Mouse (Mus musculus) c-Kit-positive CD71-positive TER-119-positive erythroid progenitor cells, embryonic 14.5 days (primary cell): ENCODE results near the gene Gm28635.

Source experiments
- DNase-seq: peaks from one replicate; pipeline ENCODE4 v3.0.0-alpha.2; 2013; ENCODE audit warnings: low spot score

Gm28635 gene

GRCm38 (mm10) chr2:84585700-84586099 is 92.1 kb downstream of the Gm28635 start:
- no peak for DNase-seq

GRCm38 (mm10) chr2:84582286-84582685 is 95.6 kb downstream of the Gm28635 start:
- no peak for DNase-seq

- DNase-seq: peak; percentile 31
Observed at GRCm38 (mm10) chr2:84581208-84581607, 96.6 kb downstream of the Gm28635 start.

GRCm38 (mm10) chr2:84579311-84579710 is 98.5 kb downstream of the Gm28635 start:
- no peak for DNase-seq

GRCm38 (mm10) chr2:84574130-84574529 is 103.7 kb downstream of the Gm28635 start:
- DNase-seq: no peak

- DNase-seq: peak; percentile 6
Observed at GRCm38 (mm10) chr2:84556888-84557514, 120.8 kb downstream of the Gm28635 start.
